Mouse (Mus musculus): ENCODE measurements around the gene Mdm2. TPM values are rescaled to one million over a fixed set of nuclear protein-coding genes. Genes with fewer than 3 reads are reported as not detected.
"Not testable (repeated sequence)": the region's sequence is repeated elsewhere in the genome, so short reads cannot be mapped to it uniquely, and the experiment has no call there.

Gene Mdm2
- polyA plus RNA-seq, 1 experiment = 37.2 TPM

- no peak for DNase-seq (ENCODE audit: low read depth in 1 of 2, low spot score in 2 of 2)
- WGBS = 90% methylated on average over 13 of the region's 13 CpGs
Measured at GRCm38 (mm10) chr10:117738140-117738921, 27.8 kb upstream of the Mdm2 start.

GRCm38 (mm10) chr10:117737498-117737897 is 26.9 kb upstream of the Mdm2 start:
- H3K4me1 ChIP-seq (ENCODE audit: control insufficient read depth, insufficient read depth, insufficient read length); DNase-seq (ENCODE audit: low read depth in 1 of 2, low spot score in 2 of 2); H3K27ac ChIP-seq (ENCODE audit: insufficient read depth, low read length); H3K4me3 ChIP-seq (ENCODE audit: extremely low read depth, insufficient read depth, insufficient read length); H3K27me3 ChIP-seq (ENCODE audit: control insufficient read depth, insufficient read depth, low read length): not testable (repeated sequence)
- 88% methylated on average over 8 of the region's 8 CpGs for WGBS
- H3K36me3 ChIP-seq (ENCODE audit: control insufficient read depth, insufficient read depth, low read length) = peaks cover 11% of the 10 kb centered on the region

More at GRCm38 (mm10) chr10:117738140-117738921, 27.8 kb upstream of the Mdm2 start:
- H3K27me3 ChIP-seq (ENCODE audit: control insufficient read depth, insufficient read depth, low read length) = no peaks in the 10 kb centered on the region
- H3K4me1 ChIP-seq (ENCODE audit: control insufficient read depth, insufficient read depth, insufficient read length) = no peaks in the 10 kb centered on the region
- no peak overlapping the region for H3K4me3 ChIP-seq (ENCODE audit: extremely low read depth, insufficient read depth, insufficient read length)
- peaks cover 11% of the 10 kb centered on the region for H3K36me3 ChIP-seq (ENCODE audit: control insufficient read depth, insufficient read depth, low read length)
- no peak overlapping the region for H3K27ac ChIP-seq (ENCODE audit: insufficient read depth, low read length)
- TF ChIP-seq POLR2A (IDR thresholded peaks at IDR 0.05; ENCODE audit: low read depth, low read length) = no peak
- TF ChIP-seq CTCF (IDR thresholded peaks at IDR 0.05; ENCODE audit: extremely low read depth, insufficient read depth, insufficient read length, insufficient replicate concordance) = no peak

DNA sequence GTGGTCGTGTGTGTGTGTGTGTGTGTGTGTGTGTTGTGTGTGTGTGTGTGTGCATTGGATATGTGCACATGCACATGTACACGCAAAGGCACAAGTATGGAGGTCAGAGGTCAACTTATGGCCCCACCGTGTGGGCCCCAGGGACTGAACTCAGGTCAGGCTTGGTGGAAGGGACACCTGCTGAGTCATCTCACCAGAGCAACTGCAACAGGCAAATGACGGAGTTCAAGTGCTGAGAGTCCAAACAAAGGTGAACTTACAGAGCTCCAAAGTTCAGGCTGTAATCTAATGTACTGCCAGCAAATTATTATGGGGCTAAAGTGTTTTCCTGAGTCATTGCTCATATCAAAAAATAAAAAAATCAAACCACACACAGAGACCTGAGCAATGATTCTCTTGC is 26.5 kb upstream of the Mdm2 start:
- no peak overlapping the region for H3K27ac ChIP-seq (ENCODE audit: insufficient read depth, low read length)
- 89% methylated on average over 4 of the region's 4 CpGs for WGBS
- H3K27me3 ChIP-seq (ENCODE audit: control insufficient read depth, insufficient read depth, low read length) = no peaks in the 10 kb centered on the region
- TF ChIP-seq POLR2A (IDR thresholded peaks at IDR 0.05; ENCODE audit: low read depth, low read length) = no peak
- H3K4me1 ChIP-seq (ENCODE audit: control insufficient read depth, insufficient read depth, insufficient read length) = no peaks in the 10 kb centered on the region
- no peak overlapping the region for H3K4me3 ChIP-seq (ENCODE audit: extremely low read depth, insufficient read depth, insufficient read length)
- no peak for DNase-seq (ENCODE audit: low read depth in 1 of 2, low spot score in 2 of 2)
- H3K36me3 ChIP-seq (ENCODE audit: control insufficient read depth, insufficient read depth, low read length) = peaks cover 11% of the 10 kb centered on the region

GRCm38 (mm10) chr10:117736573-117736972 is 26.0 kb upstream of the Mdm2 start:
- Histone ChIP-seq H3K4me1 (ENCODE audit: control insufficient read depth, insufficient read depth, insufficient read length) (no peaks in the 10 kb centered on the region), H3K27ac (ENCODE audit: insufficient read depth, low read length) (no peak overlapping the region), H3K36me3 (ENCODE audit: control insufficient read depth, insufficient read depth, low read length) (peaks cover 11% of the 10 kb centered on the region), H3K4me3 (ENCODE audit: extremely low read depth, insufficient read depth, insufficient read length) (no peak overlapping the region), H3K27me3 (ENCODE audit: control insufficient read depth, insufficient read depth, low read length) (no peaks in the 10 kb centered on the region)
- WGBS = 92% methylated on average over 5 of the region's 5 CpGs
- no peak for DNase-seq (ENCODE audit: low read depth in 1 of 2, low spot score in 2 of 2)
- TF ChIP-seq CTCF (IDR thresholded peaks at IDR 0.05; ENCODE audit: extremely low read depth, insufficient read depth, insufficient read length, insufficient replicate concordance) (no peak), POLR2A (IDR thresholded peaks at IDR 0.05; ENCODE audit: low read depth, low read length) (no peak)

DNA sequence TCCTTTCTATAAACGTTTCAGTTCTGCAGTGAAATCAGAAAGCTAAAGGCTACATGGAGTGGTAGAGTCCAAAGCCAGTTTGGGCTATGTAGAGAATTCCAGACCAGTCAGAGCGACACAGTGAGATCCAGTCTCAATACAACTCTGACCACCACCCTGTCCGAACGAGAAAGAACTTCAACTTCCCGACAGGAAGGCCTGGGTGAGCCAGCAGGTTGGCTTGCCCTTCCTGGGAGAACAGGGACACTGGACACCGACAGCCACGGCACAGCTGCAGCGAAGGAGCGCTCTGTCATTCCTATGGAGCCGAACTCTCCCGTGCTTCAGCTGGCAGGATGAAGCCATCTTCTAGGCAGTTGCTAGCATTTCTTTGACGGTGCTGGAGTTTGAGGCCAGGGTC is 24.8 kb upstream of the Mdm2 start:
- H3K4me3 ChIP-seq (ENCODE audit: extremely low read depth, insufficient read depth, insufficient read length); H3K4me1 ChIP-seq (ENCODE audit: control insufficient read depth, insufficient read depth, insufficient read length); H3K27ac ChIP-seq (ENCODE audit: insufficient read depth, low read length); H3K27me3 ChIP-seq (ENCODE audit: control insufficient read depth, insufficient read depth, low read length); DNase-seq (ENCODE audit: low read depth in 1 of 2, low spot score in 2 of 2); H3K36me3 ChIP-seq (ENCODE audit: control insufficient read depth, insufficient read depth, low read length): not testable (repeated sequence)
- WGBS = 91% methylated on average over 12 of the region's 12 CpGs

GRCm38 (mm10) chr10:117734104-117734852 is 23.7 kb upstream of the Mdm2 start:
- not testable (repeated sequence) for DNase-seq (ENCODE audit: low read depth in 1 of 2, low spot score in 2 of 2); H3K4me1 ChIP-seq (ENCODE audit: control insufficient read depth, insufficient read depth, insufficient read length); H3K36me3 ChIP-seq (ENCODE audit: control insufficient read depth, insufficient read depth, low read length); H3K4me3 ChIP-seq (ENCODE audit: extremely low read depth, insufficient read depth, insufficient read length); H3K27me3 ChIP-seq (ENCODE audit: control insufficient read depth, insufficient read depth, low read length); H3K27ac ChIP-seq (ENCODE audit: insufficient read depth, low read length)
- WGBS = 87% methylated on average over 10 of the region's 10 CpGs

DNA sequence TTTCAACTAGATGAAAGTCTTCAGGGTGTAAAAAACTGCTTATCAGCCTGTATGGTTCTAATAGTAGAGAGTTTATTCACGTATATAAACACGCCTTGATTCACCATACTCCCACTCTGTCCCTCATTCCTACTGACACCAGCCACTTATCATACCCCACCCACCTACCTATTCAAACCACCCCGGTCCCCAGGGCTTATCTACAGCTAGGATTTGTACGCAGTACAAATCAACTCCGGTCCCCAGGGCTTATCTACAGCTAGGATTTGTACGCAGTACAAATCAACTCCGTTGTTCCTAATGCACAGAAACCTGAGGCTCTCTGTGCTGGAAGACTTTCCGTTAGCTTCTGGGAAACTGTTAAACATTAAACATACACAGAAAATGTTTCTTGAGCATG is 23.1 kb upstream of the Mdm2 start:
- H3K4me1 ChIP-seq (ENCODE audit: control insufficient read depth, insufficient read depth, insufficient read length); H3K36me3 ChIP-seq (ENCODE audit: control insufficient read depth, insufficient read depth, low read length); H3K4me3 ChIP-seq (ENCODE audit: extremely low read depth, insufficient read depth, insufficient read length); DNase-seq (ENCODE audit: low read depth in 1 of 2, low spot score in 2 of 2); H3K27me3 ChIP-seq (ENCODE audit: control insufficient read depth, insufficient read depth, low read length); H3K27ac ChIP-seq (ENCODE audit: insufficient read depth, low read length): not testable (repeated sequence)
- WGBS = 88% methylated on average over 8 of the region's 8 CpGs
